21 mouse cellular contexts compared by ENCODE assay signal in genomic region chr16:23324867-23325650, GRCm38 (mm10).
DNase-seq lines count a peak whose midpoint lies in the region; ATAC-seq lines count a peak whose summit lies in the region.
"Had no signal": no experiment of that assay in that cellular context is flagged by ENCODE, and none has a peak within 500 bp of the region (broad histone marks: within the 10 kb centered on the region; RNA-seq: fewer than 3 reads in every experiment).

No protein-coding gene starts in this region.

- no peak overlapping the region for H3K4me2 ChIP-seq in lung, embryonic 15.5 days
- H3K4me2 ChIP-seq in embryonic facial prominence, embryonic 15.5 days (replicated peaks) = no peak overlapping the region
- H3K4me2 ChIP-seq: hindbrain, embryonic 15.5 days; limb, embryonic 15.5 days; lung, embryonic 14.5 days had no signal

- no peak overlapping the region for H3K9ac ChIP-seq in lung, embryonic 15.5 days
- H3K9ac ChIP-seq in embryonic facial prominence, embryonic 15.5 days = no peak overlapping the region
- H3K9ac ChIP-seq: forebrain, postnatal 0 days; hindbrain, embryonic 15.5 days; limb, embryonic 15.5 days; lung, embryonic 14.5 days had no signal

- DNase-seq in CD4-positive, CD25-positive, alpha-beta regulatory T cell, adult 2 months (ENCODE audit: low read depth, low spot score) = peak; percentile 25
- DNase-seq in lung, postnatal 25 days (ENCODE audit: low spot score) = no peak
- DNase-seq in thymus, postnatal 25 days = peak; percentile 38
- DNase-seq in neural tube, embryonic 10.5 days (ENCODE audit: extremely low spot score, low spot score) = no peak
- DNase-seq in layer of hippocampus, adult 18-20 months (ENCODE audit: low spot score in 2 of 2) = no peak
- DNase-seq: adrenal gland, adult 8-10 months; cerebellum, adult 11-12 months; cerebellum, postnatal 36 days; forebrain, postnatal 0 days; heart, postnatal 10 days; kidney, adult 8-10 months; lung, embryonic 14.5 days; right cerebral cortex, adult 18-20 months had no signal

- no peak overlapping the region for H3K4me3 ChIP-seq in lung, embryonic 15.5 days
- no peak overlapping the region for H3K4me3 ChIP-seq in embryonic facial prominence, embryonic 15.5 days (replicated peaks)
- H3K4me3 ChIP-seq: hindbrain, embryonic 15.5 days; left cerebral cortex, adult 2 months; limb, embryonic 15.5 days; megakaryocyte, embryonic 14.5 days; myocyte had no signal

- H3K27me3 ChIP-seq in lung, embryonic 15.5 days = no peaks in the 10 kb centered on the region
- H3K27me3 ChIP-seq in embryonic facial prominence, embryonic 15.5 days = no peaks in the 10 kb centered on the region
- H3K27me3 ChIP-seq: hindbrain, embryonic 15.5 days; limb, embryonic 15.5 days had no signal

- no peaks in the 10 kb centered on the region for H3K9me3 ChIP-seq in lung, embryonic 15.5 days
- no peaks in the 10 kb centered on the region for H3K9me3 ChIP-seq in embryonic facial prominence, embryonic 15.5 days (replicated peaks)
- H3K9me3 ChIP-seq: hindbrain, embryonic 15.5 days; limb, embryonic 15.5 days had no signal

- ATAC-seq in CD4-positive, CD25-positive, alpha-beta regulatory T cell, adult 4 months = no peak
- ATAC-seq in lung, embryonic 15.5 days (ENCODE audit: borderline replicate concordance, extremely low read depth, low FRiP score, low TSS enrichment) = 0 out of 2 replicates have a peak, but pooled peaks have one; percentile 17
- ATAC-seq in embryonic facial prominence, embryonic 15.5 days (ENCODE audit: insufficient number of reproducible peaks, low FRiP score, low TSS enrichment, low read depth) = 0 out of 2 replicates have a peak, but pooled peaks have one; percentile 67
- ATAC-seq: forebrain, postnatal 0 days had no signal

- H3K4me1 ChIP-seq in lung, embryonic 15.5 days = peaks cover 33% of the 10 kb centered on the region
- 0 out of 2 replicates have a peak, but pooled peaks cover 5% of the 10 kb centered on the region for H3K4me1 ChIP-seq in embryonic facial prominence, embryonic 15.5 days
- H3K4me1 ChIP-seq: hindbrain, embryonic 15.5 days had no signal

- WGBS in lung, embryonic 15.5 days = 66% methylated on average over 6 of the region's 6 CpGs
- WGBS in embryonic facial prominence, embryonic 15.5 days = 75% methylated on average over 6 of the region's 6 CpGs

- H3K36me3 ChIP-seq in lung, embryonic 15.5 days = peaks cover 33% of the 10 kb centered on the region
- H3K36me3 ChIP-seq in embryonic facial prominence, embryonic 15.5 days = peaks cover 6% of the 10 kb centered on the region; the same call in 1 of the 2 replicates

- peak overlapping the region; percentile 69; the same call in 1 of the 2 replicates for H3K27ac ChIP-seq in lung, embryonic 15.5 days
- H3K27ac ChIP-seq in embryonic facial prominence, embryonic 15.5 days (replicated peaks) = no peak overlapping the region
- H3K27ac ChIP-seq: hindbrain, embryonic 15.5 days; left cerebral cortex, adult 2 months; limb, embryonic 15.5 days had no signal

Comparison
In these comparisons a context has a peak if more than half of its experiments do, and no peak if none do; other contexts are left out.
1. DNase-seq: peak in CD4-positive, CD25-positive, alpha-beta regulatory T cell, adult 2 months (single experiment) and thymus, postnatal 25 days (single experiment); none in lung, postnatal 25 days (single experiment), neural tube, embryonic 10.5 days (single experiment) and layer of hippocampus, adult 18-20 months (0 of 2).